Mouse (Mus musculus): ENCODE data around the gene Rhobtb3. TPM values are rescaled to one million over a fixed set of nuclear protein-coding genes. Genes with fewer than 3 reads are reported as not detected.
A peak's percentile ranks its signal among the peaks of the same experiment; 100 is the strongest.
"Not testable (repeated sequence)": the region's sequence is repeated elsewhere in the genome, so short reads cannot be mapped to it uniquely, and the experiment has no call there.

Gene Rhobtb3
- polyA plus RNA-seq, 2 experiments: 1.9 to 3.4 TPM

DNA sequence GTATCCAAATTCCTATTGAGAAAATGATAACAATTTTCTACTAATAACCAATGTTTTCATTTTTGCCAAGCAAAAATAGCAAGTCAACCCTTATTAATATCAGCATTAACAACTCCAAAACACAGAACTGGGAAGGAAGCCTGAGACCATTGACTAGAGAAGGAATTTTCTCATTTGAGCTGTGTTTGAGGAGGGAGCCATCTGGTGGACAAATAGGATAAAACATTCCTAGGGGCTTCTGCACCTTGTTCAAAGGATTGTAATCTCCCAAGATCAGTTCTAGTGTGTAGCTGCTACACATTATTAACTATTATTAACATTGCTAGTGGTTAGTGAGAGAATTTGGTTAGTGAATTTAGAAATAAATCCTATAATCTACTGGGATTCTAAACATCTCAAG is 65.8 kb downstream of the Rhobtb3 start:
- no peaks in the 10 kb centered on the region for H3K9me3 ChIP-seq (ENCODE audit: control insufficient read depth, low read length)
- no peaks in the 10 kb centered on the region for H3K27me3 ChIP-seq (ENCODE audit: control insufficient read depth, insufficient read depth, low read length)
- H3K9ac ChIP-seq (replicated peaks): no peak overlapping the region
- H3K36me3 ChIP-seq (replicated peaks; ENCODE audit: control insufficient read depth, insufficient read depth, low read depth): no peaks in the 10 kb centered on the region
- H3K4me2 ChIP-seq (ENCODE audit: low read depth): no peak overlapping the region
- H3K4me3 ChIP-seq (ENCODE audit: insufficient read depth in 1 of 2, low read depth in 2 of 2, low read length in 2 of 2): no peak overlapping the region
- ATAC-seq (ENCODE audit: insufficient read depth) (no peak), DNase-seq (ENCODE audit: low read depth in 3 of 3, low spot score in 3 of 3) (peak; percentile 41 to 54 (median 51))
- peak; percentile 71 for TF ChIP-seq CTCF (IDR thresholded peaks at IDR 0.05; ENCODE audit: low read depth)
- TF ChIP-seq EP300 (IDR thresholded peaks at IDR 0.05; ENCODE audit: low read depth): no peak
- H3K4me1 ChIP-seq (replicated peaks; ENCODE audit: control insufficient read depth in 2 of 2, insufficient read depth in 2 of 2, low read length in 1 of 2): no peaks in the 10 kb centered on the region
- no peak overlapping the region for H3K27ac ChIP-seq

DNA sequence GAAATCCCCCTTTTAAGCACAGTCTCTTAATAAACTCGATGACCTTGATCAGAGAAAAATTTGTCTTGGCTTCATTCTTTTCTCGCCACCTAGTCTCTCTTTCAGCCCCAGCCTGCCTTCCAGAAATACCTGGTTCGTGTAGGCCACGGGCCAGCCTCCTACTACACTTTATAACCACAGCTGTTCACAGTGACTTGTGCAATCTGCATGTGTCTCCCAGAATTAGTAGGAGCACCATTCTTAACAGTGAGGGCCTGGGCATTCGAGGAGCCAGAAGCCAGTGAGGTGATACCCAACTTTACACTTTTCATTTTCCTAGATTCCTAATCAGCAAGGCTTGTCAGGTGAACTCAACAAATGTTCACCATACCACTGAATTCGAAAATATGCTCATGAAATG is 67.1 kb downstream of the Rhobtb3 start:
- Histone ChIP-seq H3K4me1 (replicated peaks; ENCODE audit: control insufficient read depth in 2 of 2, insufficient read depth in 2 of 2, low read length in 1 of 2) (no peaks in the 10 kb centered on the region), H3K27me3 (ENCODE audit: control insufficient read depth, insufficient read depth, low read length) (no peaks in the 10 kb centered on the region), H3K9me3 (ENCODE audit: control insufficient read depth, low read length) (no peaks in the 10 kb centered on the region), H3K36me3 (replicated peaks; ENCODE audit: control insufficient read depth, insufficient read depth, low read depth) (no peaks in the 10 kb centered on the region), H3K27ac (no peak overlapping the region), H3K9ac (replicated peaks) (no peak overlapping the region), H3K4me3 (ENCODE audit: insufficient read depth in 1 of 2, low read depth in 2 of 2, low read length in 2 of 2) (no peak overlapping the region), H3K4me2 (ENCODE audit: low read depth) (no peak overlapping the region)
- TF ChIP-seq EP300 (IDR thresholded peaks at IDR 0.05; ENCODE audit: low read depth) (no peak), CTCF (IDR thresholded peaks at IDR 0.05; ENCODE audit: low read depth) (no peak)
- WGBS (ENCODE audit: insufficient replicate concordance): 64% methylated on average over 6 of the region's 6 CpGs
- ATAC-seq (ENCODE audit: insufficient read depth) (no peak), DNase-seq (ENCODE audit: low read depth in 3 of 3, low spot score in 3 of 3) (no peak)

DNA sequence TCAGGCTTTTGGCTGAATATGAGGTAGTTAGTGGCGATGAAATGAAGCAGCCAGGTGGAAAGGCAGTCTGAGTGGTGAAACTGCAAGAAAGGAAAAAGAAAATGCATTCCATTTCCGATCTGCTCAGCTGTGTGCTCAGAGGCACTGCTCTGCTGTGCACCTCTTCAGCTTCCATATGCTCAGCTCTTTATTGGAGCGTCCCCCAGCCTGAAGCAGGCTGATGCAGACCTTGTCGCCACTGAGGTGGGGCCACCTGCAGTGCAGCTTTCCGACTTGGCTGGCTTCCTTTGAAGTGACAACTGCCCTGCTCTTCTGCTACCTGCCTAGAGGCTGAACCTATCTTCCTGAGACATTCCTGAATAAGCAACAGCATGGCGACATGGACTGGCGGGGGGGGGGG is 67.5 kb downstream of the Rhobtb3 start:
- H3K27ac ChIP-seq; ATAC-seq (ENCODE audit: insufficient read depth); H3K9ac ChIP-seq (replicated peaks); H3K4me3 ChIP-seq (ENCODE audit: insufficient read depth in 1 of 2, low read depth in 2 of 2, low read length in 2 of 2); H3K4me2 ChIP-seq (ENCODE audit: low read depth); H3K9me3 ChIP-seq (ENCODE audit: control insufficient read depth, low read length); DNase-seq (ENCODE audit: low read depth in 3 of 3, low spot score in 3 of 3); H3K36me3 ChIP-seq (replicated peaks; ENCODE audit: control insufficient read depth, insufficient read depth, low read depth); H3K27me3 ChIP-seq (ENCODE audit: control insufficient read depth, insufficient read depth, low read length); H3K4me1 ChIP-seq (replicated peaks; ENCODE audit: control insufficient read depth in 2 of 2, insufficient read depth in 2 of 2, low read length in 1 of 2): not testable (repeated sequence)
- 60% methylated on average over 7 of the region's 7 CpGs for WGBS (ENCODE audit: insufficient replicate concordance)

DNA sequence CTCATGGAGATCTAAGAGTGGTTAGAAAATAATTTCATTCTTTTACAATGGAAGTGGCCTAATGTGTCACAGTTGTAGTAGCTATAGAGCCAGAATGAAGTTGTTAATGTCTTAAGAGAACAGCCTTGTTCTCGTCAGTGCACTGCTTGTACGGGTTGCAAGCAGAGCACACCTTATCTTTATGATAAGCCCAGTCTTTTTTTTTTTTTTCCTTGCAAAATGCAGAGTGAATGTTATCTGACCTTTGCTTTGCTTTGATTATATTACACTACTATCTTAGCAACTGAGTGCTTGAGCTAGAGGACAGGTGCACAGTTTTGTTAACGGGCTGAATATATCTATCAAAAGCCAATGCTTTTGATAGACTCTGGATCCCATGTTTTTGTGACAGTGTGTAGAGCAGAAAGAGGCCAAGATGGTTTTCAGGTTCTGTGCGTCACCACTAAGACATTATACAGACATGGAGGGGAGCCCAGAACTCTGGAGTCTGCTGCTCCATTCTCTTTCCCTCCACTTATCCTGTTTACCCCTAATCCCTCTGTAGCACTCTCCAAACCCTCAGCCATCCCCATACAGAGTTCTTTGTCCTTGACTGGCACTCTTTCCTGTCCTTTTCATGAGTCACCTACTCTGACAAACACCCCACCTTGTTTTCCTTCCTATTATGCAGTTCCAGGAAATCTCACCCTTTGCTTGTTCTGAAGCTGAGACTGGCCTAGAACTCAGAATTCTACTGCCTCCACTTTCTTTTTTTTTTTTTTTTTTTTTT is 68.9 kb downstream of the Rhobtb3 start:
- TF ChIP-seq CTCF (IDR thresholded peaks at IDR 0.05; ENCODE audit: low read depth): no peak
- TF ChIP-seq EP300 (IDR thresholded peaks at IDR 0.05; ENCODE audit: low read depth): no peak
- Histone ChIP-seq H3K27ac (no peak overlapping the region), H3K27me3 (ENCODE audit: control insufficient read depth, insufficient read depth, low read length) (no peaks in the 10 kb centered on the region), H3K4me2 (ENCODE audit: low read depth) (no peak overlapping the region), H3K4me1 (replicated peaks; ENCODE audit: control insufficient read depth in 2 of 2, insufficient read depth in 2 of 2, low read length in 1 of 2) (no peaks in the 10 kb centered on the region), H3K36me3 (replicated peaks; ENCODE audit: control insufficient read depth, insufficient read depth, low read depth) (no peaks in the 10 kb centered on the region), H3K9me3 (ENCODE audit: control insufficient read depth, low read length) (no peaks in the 10 kb centered on the region), H3K4me3 (ENCODE audit: insufficient read depth in 1 of 2, low read depth in 2 of 2, low read length in 2 of 2) (no peak overlapping the region), H3K9ac (replicated peaks) (no peak overlapping the region)
- WGBS (ENCODE audit: insufficient replicate concordance): 28% methylated on average over 4 of the region's 4 CpGs
- ATAC-seq (ENCODE audit: insufficient read depth) (no peak), DNase-seq (ENCODE audit: low read depth in 3 of 3, low spot score in 3 of 3) (no peak)

GRCm38 (mm10) chr13:75867876-75868275 is 75.8 kb downstream of the Rhobtb3 start:
- 72% methylated on average over 2 of the region's 2 CpGs for WGBS (ENCODE audit: insufficient replicate concordance)
- DNase-seq (ENCODE audit: low read depth in 3 of 3, low spot score in 3 of 3) (no peak), ATAC-seq (ENCODE audit: insufficient read depth) (no peak)
- Histone ChIP-seq H3K9me3 (ENCODE audit: control insufficient read depth, low read length) (no peaks in the 10 kb centered on the region), H3K27ac (no peak overlapping the region), H3K4me1 (replicated peaks; ENCODE audit: control insufficient read depth in 2 of 2, insufficient read depth in 2 of 2, low read length in 1 of 2) (peaks cover 16 to 18% of the 10 kb centered on the region in 2 experiments), H3K4me3 (ENCODE audit: insufficient read depth in 1 of 2, low read depth in 2 of 2, low read length in 2 of 2) (no peak overlapping the region), H3K27me3 (ENCODE audit: control insufficient read depth, insufficient read depth, low read length) (no peaks in the 10 kb centered on the region), H3K36me3 (replicated peaks; ENCODE audit: control insufficient read depth, insufficient read depth, low read depth) (no peaks in the 10 kb centered on the region), H3K4me2 (ENCODE audit: low read depth) (no peak overlapping the region), H3K9ac (replicated peaks) (no peak overlapping the region)
- TF ChIP-seq EP300 (IDR thresholded peaks at IDR 0.05; ENCODE audit: low read depth): no peak
- no peak for TF ChIP-seq CTCF (IDR thresholded peaks at IDR 0.05; ENCODE audit: low read depth)

All from liver, embryonic 14.5 days (tissue).